Comparison of ENCODE assay signal across 8 mouse cellular contexts in the genomic region with DNA sequence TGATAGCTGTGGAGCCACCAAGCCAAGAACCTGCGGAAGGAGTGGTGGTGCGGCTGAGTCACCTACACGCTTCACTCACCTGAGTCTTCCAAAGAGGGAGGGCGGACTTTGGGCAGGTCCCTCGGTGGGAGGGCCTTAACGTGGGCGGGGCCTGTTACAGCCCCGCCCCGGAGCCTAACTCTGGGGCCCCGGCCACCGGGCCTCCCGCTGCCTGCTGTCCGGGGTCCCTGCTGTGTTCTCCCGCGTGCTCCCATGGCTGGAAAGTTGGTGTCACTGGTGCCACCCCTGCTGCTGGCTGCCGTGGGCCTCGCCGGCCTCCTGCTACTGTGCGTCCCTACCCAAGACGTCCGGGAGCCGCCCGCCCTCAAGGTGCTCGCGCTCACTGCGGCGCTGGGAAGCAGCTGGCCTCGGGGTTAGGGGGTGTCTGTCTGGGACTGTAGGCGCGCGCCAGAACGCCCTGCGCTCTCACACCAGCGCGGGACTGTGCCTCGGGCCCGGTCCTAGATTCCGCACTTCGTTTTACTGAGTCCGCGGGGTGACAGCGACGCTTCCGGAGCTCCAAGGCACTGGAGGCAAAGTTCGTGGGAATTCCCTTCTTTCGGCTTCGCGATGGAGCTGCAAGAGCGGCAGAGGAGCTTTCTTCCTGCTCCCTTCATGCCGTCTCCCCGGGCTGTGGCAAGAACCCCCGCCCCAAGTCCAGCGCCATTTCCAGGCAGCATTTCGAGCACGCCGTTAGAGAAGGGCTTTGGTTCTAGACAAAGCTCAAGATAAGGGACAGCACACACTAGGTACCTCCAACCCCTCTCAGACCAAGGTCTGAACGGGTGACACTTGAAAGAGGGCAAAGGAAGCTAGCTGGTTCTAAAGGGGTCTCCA. TPM values are rescaled to one million over a fixed set of nuclear protein-coding genes. Genes with fewer than 3 reads are reported as not detected.
DNase-seq lines count a peak whose midpoint lies in the region; ATAC-seq and TF ChIP-seq lines count a peak whose summit lies in the region.

A gene (plus strand): TSS at position 154 of the 876 bp plus-strand sequence.

- 0 out of 2 replicates have a peak within 1 kb of the TSS, but pooled peaks have one; percentile 36 for H3K9ac ChIP-seq in heart, embryonic 12.5 days
- H3K9ac ChIP-seq in kidney, embryonic 15.5 days = peak within 1 kb of the TSS; percentile 24
- H3K9ac ChIP-seq in liver, embryonic 16.5 days (ENCODE audit: low read depth, low read length) = 0 out of 2 replicates have a peak within 1 kb of the TSS, but pooled peaks have one; percentile 16

- H3K27ac ChIP-seq in thymus, adult 2 months (ENCODE audit: control insufficient read depth, insufficient read depth, low read length) = no peak within 1 kb of the TSS
- peak within 1 kb of the TSS; percentile 24; the same call in 1 of the 2 replicates for H3K27ac ChIP-seq in embryonic facial prominence, embryonic 10.5 days (replicated peaks)
- H3K27ac ChIP-seq in heart, embryonic 12.5 days (ENCODE audit: poor library complexity, severe bottlenecking) = no peak within 1 kb of the TSS
- no peak within 1 kb of the TSS for H3K27ac ChIP-seq in kidney, embryonic 15.5 days
- no peak within 1 kb of the TSS for H3K27ac ChIP-seq in liver, embryonic 16.5 days (ENCODE audit: low read length)

- 0 out of 2 replicates have a peak, but pooled peaks have one; percentile 18 for ATAC-seq in heart, embryonic 12.5 days (ENCODE audit: insufficient number of reproducible peaks, low FRiP score)
- peak; percentile 55 for ATAC-seq in kidney, embryonic 15.5 days (replicated peaks; ENCODE audit: low FRiP score)
- peak; percentile 64 for ATAC-seq in liver, embryonic 16.5 days (ENCODE audit: low read depth)
- no peak for ATAC-seq in erythroid progenitor cell, adult 5-6 weeks (replicated peaks; ENCODE audit: low FRiP score, poor library complexity, severe bottlenecking)

- no peaks in the 10 kb centered on the region for H3K36me3 ChIP-seq in thymus, adult 2 months (ENCODE audit: control insufficient read depth, insufficient read depth, low read length)
- no peaks in the 10 kb centered on the region for H3K36me3 ChIP-seq in embryonic facial prominence, embryonic 10.5 days (replicated peaks)
- no peaks in the 10 kb centered on the region for H3K36me3 ChIP-seq in heart, embryonic 12.5 days
- H3K36me3 ChIP-seq in kidney, embryonic 15.5 days = no peaks in the 10 kb centered on the region
- H3K36me3 ChIP-seq in liver, embryonic 16.5 days (ENCODE audit: control insufficient read depth, insufficient read depth) = no peaks in the 10 kb centered on the region
- H3K36me3 ChIP-seq in splenic B cell, adult 2 months (ENCODE audit: control insufficient read depth, insufficient read depth, low read length, poor library complexity, severe bottlenecking) = no peaks in the 10 kb centered on the region

- H3K27me3 ChIP-seq in thymus, adult 2 months (ENCODE audit: control insufficient read depth, insufficient read depth, low read length) = peaks cover 8% of the 10 kb centered on the region; the same call in 1 of the 2 replicates
- peaks cover 74% of the 10 kb centered on the region for H3K27me3 ChIP-seq in embryonic facial prominence, embryonic 10.5 days (replicated peaks; ENCODE audit: low read depth, poor library complexity, severe bottlenecking)
- peaks cover 89% of the 10 kb centered on the region for H3K27me3 ChIP-seq in heart, embryonic 12.5 days (replicated peaks)
- peaks cover 69% of the 10 kb centered on the region for H3K27me3 ChIP-seq in kidney, embryonic 15.5 days
- H3K27me3 ChIP-seq in liver, embryonic 16.5 days (ENCODE audit: control insufficient read depth, insufficient read depth, low read depth, low read length) = peaks cover 68% of the 10 kb centered on the region
- no peaks in the 10 kb centered on the region for H3K27me3 ChIP-seq in splenic B cell, adult 2 months (ENCODE audit: control insufficient read depth, insufficient read depth, low read length, poor library complexity, severe bottlenecking)

- TF ChIP-seq CTCF in thymus, adult 2 months (IDR thresholded peaks at IDR 0.05; ENCODE audit: borderline replicate concordance, control insufficient read depth, extremely low read depth, insufficient read depth, low read length, poor library complexity) = no peak

- no peaks in the 10 kb centered on the region for H3K9me3 ChIP-seq in embryonic facial prominence, embryonic 10.5 days
- H3K9me3 ChIP-seq in heart, embryonic 12.5 days (replicated peaks) = no peaks in the 10 kb centered on the region
- no peaks in the 10 kb centered on the region for H3K9me3 ChIP-seq in kidney, embryonic 15.5 days (replicated peaks)
- no peaks in the 10 kb centered on the region for H3K9me3 ChIP-seq in liver, embryonic 16.5 days (replicated peaks; ENCODE audit: control insufficient read depth, low read length)

- TF ChIP-seq POLR2A in thymus, adult 2 months (IDR thresholded peaks at IDR 0.05; ENCODE audit: control insufficient read depth, extremely low read depth, insufficient read depth, low read length, poor library complexity) = no peak

- H3K4me1 ChIP-seq in thymus, adult 2 months (replicated peaks; ENCODE audit: control insufficient read depth, insufficient read depth, low read length) = peaks cover 7% of the 10 kb centered on the region
- H3K4me1 ChIP-seq in embryonic facial prominence, embryonic 10.5 days = peaks cover 25% of the 10 kb centered on the region
- H3K4me1 ChIP-seq in heart, embryonic 12.5 days (replicated peaks) = peaks cover 29% of the 10 kb centered on the region
- H3K4me1 ChIP-seq in kidney, embryonic 15.5 days = peaks cover 37% of the 10 kb centered on the region
- peaks cover 8% of the 10 kb centered on the region for H3K4me1 ChIP-seq in liver, embryonic 16.5 days (ENCODE audit: control insufficient read depth, low read depth, low read length)

- DNase-seq in thymus, adult 2 months = no peak
- DNase-seq in thymus, postnatal 25 days = no peak
- peak; percentile 46 for DNase-seq in embryonic facial prominence, embryonic 10.5 days (ENCODE audit: low spot score)
- DNase-seq in splenic B cell, adult 2 months (ENCODE audit: low read depth, low spot score) = peak; percentile 36

- WGBS in thymus, adult 2 months = 4% methylated on average over 57 of the region's 57 CpGs
- 2% methylated on average over 57 of the region's 57 CpGs for WGBS in embryonic facial prominence, embryonic 10.5 days
- WGBS in heart, embryonic 12.5 days = 1% methylated on average over 57 of the region's 57 CpGs
- whole genome bisulfite sequencing in kidney, embryonic 15.5 days = 3% methylated on average over 57 of the region's 57 CpGs
- under 1% methylated on average over 57 of the region's 57 CpGs for WGBS in liver, embryonic 16.5 days (ENCODE audit: insufficient replicate concordance)

- H3K4me3 ChIP-seq in thymus, adult 2 months (ENCODE audit: control insufficient read depth, insufficient read depth, low read length) = peak within 1 kb of the TSS; percentile 19; the same call in 1 of the 2 replicates
- H3K4me3 ChIP-seq in embryonic facial prominence, embryonic 10.5 days = peak within 1 kb of the TSS; percentile 59
- H3K4me3 ChIP-seq in heart, embryonic 12.5 days = peak within 1 kb of the TSS; percentile 45
- H3K4me3 ChIP-seq in kidney, embryonic 15.5 days (replicated peaks) = peak within 1 kb of the TSS; percentile 50
- H3K4me3 ChIP-seq in liver, embryonic 16.5 days (ENCODE audit: low read depth, low read length) = peak within 1 kb of the TSS; percentile 48

- peak within 1 kb of the TSS; percentile 81 for H3K4me2 ChIP-seq in heart, embryonic 12.5 days
- peak within 1 kb of the TSS; percentile 90 for H3K4me2 ChIP-seq in kidney, embryonic 15.5 days
- peak within 1 kb of the TSS; percentile 64 for H3K4me2 ChIP-seq in liver, embryonic 16.5 days (ENCODE audit: low read depth, low read length)

RNA-seq across cellular contexts. Expression of the gene that starts here (rescaled TPM):
- 11.7 and 14.0 TPM in 2 replicates for polyA plus RNA-seq in thymus, adult 2 months (2012; rRNA removed)
- polyA plus RNA-seq in embryonic facial prominence, embryonic 10.5 days (2016; fragmentation: Nextera tagmentation; extraction: Ambion mirVana) = 0.14 TPM in 1 of 2 replicates, not detected in the other
- 0.18 and 0.44 TPM in 2 replicates for polyA plus RNA-seq in heart, embryonic 12.5 days (2016; fragmentation: Nextera tagmentation; extraction: Ambion mirVana)
- polyA plus RNA-seq in kidney, embryonic 15.5 days (2015; fragmentation: Nextera tagmentation; extraction: Ambion mirVana) = 4.5 and 4.6 TPM in 2 replicates
- polyA plus RNA-seq in liver, embryonic 16.5 days (2015; fragmentation: Nextera tagmentation; extraction: Ambion mirVana) = 0.54 and 1.0 TPM in 2 replicates
- not detected in 2 replicates for total RNA-seq in erythroid progenitor cell, adult 5-6 weeks (2015; ENCODE audit: low replicate concordance)
- not detected in 2 replicates for total RNA-seq in erythroid progenitor cell, adult 5-6 weeks (2017; ENCODE audit: low replicate concordance)

Comparison
In these comparisons a context has a peak if more than half of its experiments do, and no peak if none do; other contexts are left out.
1. Peak in DNase-seq, H3K4me3 ChIP-seq and H3K27ac ChIP-seq in embryonic facial prominence, embryonic 10.5 days; RNA of the gene not detected or under 1 TPM.
2. Peak in ATAC-seq, H3K4me3 ChIP-seq, H3K9ac ChIP-seq and H3K4me2 ChIP-seq in heart, embryonic 12.5 days; RNA of the gene not detected or under 1 TPM.